Mouse (Mus musculus) retina, embryonic 14.5 days (tissue): Measurements from ENCODE around the gene AU018091.
"Not testable (repeated sequence)": the region's sequence is repeated elsewhere in the genome, so short reads cannot be mapped to it uniquely, and the experiment has no call there.

Source experiments
- DNase-seq: peaks from one replicate; pipeline ENCODE4 v3.0.0-alpha.2; 2015; ENCODE audit warnings: low spot score

AU018091 gene

DNA sequence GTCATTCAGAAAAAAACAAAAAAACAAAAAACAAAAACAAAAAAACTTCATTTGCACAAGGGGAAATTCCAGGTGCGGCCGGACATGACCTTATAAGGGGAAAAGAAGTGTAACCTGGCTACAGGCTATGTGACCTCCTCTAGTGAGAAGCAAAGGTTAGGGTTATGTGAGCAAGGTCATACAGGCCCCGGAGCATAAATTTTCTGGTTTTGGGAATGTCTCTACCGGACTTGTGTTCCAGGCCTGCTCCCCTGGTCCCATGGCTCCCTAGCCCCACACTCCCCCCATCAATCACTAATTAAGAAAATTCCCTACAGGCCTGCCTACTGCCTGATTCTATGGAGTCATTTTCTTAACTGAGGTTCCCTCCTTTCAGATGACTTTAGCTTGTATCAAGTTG is 2.7 kb downstream of the AU018091 start:
- no peak for DNase-seq

GRCm38 (mm10) chr7:3164991-3165390 is 4.0 kb downstream of the AU018091 start:
- no peak for DNase-seq

GRCm38 (mm10) chr7:3164381-3164780 is 4.6 kb downstream of the AU018091 start:
- no peak for DNase-seq

- DNase-seq, result no peak
These were observed 18.6 kb downstream of the AU018091 start for GRCm38 (mm10) chr7:3150376-3150775.

- DNase-seq, result no peak
These were observed 22.9 kb downstream of the AU018091 start for GRCm38 (mm10) chr7:3146072-3146471.

GRCm38 (mm10) chr7:3143329-3143728 is 25.7 kb downstream of the AU018091 start:
- DNase-seq, result no peak

- DNase-seq, result no peak
These were observed 33.4 kb downstream of the AU018091 start for GRCm38 (mm10) chr7:3135606-3136005.

DNA sequence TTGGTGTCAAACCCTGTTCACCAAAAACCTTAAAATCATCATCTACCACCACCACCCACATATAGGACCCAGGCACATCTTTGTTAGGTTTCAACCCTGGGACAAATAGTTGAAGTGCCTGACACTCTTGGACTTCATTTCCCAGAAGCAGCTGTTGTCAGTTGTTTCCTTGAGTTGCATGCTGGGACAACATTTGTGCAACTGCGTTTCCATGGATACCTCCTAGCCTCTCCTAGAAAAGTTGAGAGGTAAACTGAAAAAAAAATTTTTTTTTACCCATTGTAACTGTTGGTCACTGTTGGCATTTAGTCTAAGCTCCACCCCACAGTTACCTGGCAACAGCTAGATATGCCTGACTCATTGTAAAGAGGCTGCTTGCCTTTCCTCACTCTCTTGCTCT is 34.3 kb downstream of the AU018091 start:
- no peak for DNase-seq

- no peak for DNase-seq
These were observed 38.7 kb downstream of the AU018091 start for GRCm38 (mm10) chr7:3130342-3130741.

DNA sequence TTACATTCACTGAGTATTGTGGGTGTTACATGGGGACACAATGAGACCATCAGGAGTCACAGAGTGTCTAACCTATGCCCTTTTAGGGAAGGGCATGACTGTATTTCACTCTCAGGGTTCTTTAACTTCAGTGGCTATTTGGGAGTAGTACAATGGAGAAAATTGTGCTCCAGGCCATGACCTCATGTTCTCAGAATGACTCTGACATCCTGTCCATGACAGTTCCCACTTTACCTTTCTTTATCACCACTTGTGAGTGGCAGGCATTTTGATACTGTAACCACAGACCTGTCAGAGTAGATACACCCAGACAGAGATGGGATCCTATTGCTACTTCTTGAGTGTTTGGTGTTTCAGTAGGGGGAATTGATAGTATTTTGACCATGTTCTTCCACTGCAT is 40.4 kb downstream of the AU018091 start:
- not testable (repeated sequence) for DNase-seq

- not testable (repeated sequence) for DNase-seq
These were observed 57.8 kb downstream of the AU018091 start for GRCm38 (mm10) chr7:3111193-3111592.

DNA sequence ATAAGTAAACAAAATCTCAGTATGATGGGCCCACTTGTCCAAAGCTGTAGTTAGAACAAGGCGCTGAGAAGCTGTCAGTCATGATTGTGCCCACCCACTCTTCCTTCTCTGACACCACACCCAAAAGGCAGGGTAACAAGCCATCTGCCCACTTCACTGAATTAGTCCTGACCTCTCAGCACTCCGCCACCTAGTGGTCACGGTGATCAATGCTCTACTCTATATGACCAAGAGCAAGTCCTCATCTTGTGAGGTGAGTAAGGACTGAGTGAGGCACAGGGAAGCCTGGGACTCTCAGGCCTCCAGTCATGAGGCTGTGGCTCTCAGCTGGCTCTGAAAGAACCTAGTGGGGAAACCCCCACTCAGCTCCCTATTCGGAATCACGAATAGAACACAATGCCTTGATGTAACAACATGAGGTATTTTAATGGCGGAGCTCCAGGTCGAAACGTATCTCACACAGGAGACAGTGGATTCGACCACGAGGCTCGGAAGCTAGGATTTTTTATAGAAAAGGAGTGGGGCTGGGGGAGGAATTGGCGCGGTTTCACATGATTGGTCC is 62.4 kb downstream of the AU018091 start:
- DNase-seq, result not testable (repeated sequence)
